Mouse (Mus musculus): ENCODE measurements around the gene Gm3045.

Gm3045 gene

DNA sequence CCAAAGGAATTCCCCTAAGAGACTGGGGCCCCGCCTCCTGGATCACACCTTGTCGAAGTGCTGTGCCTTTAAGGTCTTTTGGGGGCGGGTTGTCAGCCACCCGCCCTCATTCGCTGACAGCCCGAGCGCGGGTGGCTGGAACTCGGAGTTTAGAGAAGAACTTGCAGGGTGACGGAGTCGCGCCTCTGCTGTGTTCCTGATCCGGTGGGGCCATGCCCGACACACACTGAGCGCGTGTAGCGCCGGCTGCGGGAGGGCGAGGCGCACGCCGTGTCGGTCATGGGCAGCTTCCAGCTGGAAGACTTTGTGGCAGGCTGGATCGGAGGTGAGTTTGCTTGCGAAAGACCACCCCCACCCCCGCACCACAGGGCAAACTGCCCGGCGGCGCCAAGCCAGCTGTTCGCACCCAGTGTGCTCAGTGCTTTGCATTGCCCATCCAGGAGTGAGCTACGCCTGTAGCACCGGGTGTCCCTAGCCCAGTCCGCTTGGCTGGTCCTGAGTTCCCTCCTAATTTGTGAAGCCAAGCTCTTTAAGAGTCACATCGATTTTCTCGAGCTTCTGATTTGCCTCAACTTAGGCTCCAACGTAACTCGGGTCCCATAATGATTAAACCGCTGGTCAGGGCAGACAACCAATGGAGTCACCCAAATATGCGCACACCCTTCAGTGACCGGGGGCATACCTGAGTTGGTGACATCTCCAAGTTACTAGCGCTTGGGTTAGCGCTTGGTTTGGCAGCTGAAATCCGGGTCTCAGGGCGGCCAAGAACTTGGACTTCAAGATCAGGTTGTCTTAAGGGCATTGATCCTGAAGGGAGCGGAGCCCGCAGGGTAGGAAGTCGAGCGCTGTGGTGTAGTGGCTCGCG lies 12.0 kb downstream of the Gm3045 start, which contains the start of gene Slc25a48:
Slc25a48 (plus strand) TSS at position 145 of the 865 bp plus-strand sequence.
- DNase-seq (ENCODE audit: low spot score in 2 of 2): no peak

DNA sequence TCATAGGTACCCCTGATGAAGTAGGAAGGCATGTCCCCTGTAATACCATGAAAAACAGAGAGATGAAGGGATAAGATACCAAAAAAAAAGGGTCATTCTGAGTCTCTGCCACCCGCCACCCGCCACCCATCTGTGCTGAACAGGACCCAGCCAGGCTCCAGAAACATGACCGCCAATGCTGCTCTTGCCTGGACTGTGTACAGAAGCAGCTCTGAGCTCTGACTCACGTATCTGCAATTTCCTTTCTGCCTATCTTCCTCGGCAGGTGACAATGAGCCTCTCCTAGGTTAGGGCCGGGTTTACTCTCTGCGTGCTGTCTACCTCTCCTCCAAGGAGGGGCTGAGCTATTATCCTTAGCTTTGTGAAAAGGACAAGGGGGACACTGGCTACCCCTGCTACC lies 17.0 kb downstream of the Gm3045 start:
- DNase-seq (ENCODE audit: low spot score in 2 of 2): no peak

DNA sequence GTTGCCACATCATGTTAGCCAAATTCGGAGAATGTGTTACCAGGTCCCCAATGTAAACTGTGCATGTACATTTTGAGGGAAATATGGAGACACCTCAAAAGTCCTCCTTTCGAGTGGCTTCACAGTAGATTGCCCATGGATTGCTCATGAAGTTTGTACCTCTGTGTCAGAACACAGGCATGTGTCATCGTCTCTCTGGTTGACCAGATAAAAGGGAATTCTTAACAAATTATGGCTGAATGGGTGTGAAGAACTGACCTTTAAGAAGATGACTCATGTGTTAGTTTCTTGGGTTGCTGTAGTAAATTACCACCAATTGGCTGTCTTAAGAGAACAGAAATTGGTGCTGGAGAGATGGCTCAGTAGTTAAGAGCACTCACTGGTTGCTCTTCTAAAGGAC lies 17.7 kb downstream of the Gm3045 start:
- DNase-seq (ENCODE audit: low spot score in 2 of 2): no peak

DNA sequence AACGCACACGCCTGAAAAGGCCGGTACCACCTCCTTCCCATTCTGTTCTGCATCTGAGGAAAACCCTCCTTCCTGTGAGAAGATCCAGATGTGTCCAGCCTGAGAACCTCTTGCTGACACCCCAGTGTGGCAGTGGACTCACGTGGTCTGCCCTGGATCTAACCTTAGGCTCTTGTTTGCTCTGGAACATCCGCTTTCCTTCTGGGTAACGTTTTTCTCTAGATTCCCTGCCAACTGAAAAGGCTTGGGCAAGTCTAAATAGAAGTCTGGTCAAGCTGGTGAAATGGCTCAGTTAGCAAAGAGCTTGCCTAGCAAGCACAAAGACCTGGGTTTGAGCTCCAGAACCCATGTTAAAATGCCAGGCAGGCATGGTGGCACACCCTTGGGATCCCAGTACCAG lies 18.6 kb downstream of the Gm3045 start:
- DNase-seq (ENCODE audit: low spot score in 2 of 2): no peak

DNA sequence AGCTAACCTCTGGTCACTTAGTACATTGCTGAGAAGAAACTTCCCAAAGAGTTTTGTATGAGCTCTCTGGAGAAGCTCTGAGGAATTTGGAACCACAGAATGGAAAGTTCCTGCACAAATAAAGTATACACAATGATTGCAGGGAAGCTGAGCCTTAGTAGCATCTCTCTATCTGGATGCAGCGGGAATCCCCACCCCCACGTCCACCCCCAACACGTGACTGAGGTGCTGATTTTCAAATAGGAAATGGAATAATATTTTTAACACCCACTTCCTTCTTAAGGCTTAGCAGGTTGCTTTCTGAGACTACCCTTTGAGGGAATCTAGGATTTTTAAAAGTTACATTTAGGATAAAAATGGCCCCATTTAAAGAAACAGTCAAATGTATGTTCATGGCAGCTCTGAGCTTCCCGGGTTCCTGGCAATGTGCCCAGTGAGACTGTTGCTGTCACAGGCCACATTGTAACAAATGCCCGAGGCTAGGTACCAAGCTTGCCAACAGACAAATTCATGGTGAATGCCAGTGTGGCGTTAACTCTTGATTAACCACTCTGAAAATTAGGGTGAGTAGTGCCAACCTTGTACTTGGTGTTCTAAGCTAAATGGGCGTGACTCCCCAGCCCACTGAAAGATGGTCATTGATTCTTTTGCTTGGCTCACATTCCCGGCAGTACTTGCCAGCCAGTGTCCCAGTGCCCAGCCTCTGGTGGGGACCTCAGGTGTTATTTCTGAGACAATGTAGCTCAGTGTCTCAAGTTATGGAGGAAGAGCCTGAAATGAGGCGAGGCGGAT lies 23.0 kb downstream of the Gm3045 start:
- no peak for DNase-seq (ENCODE audit: low spot score in 2 of 2)

DNA sequence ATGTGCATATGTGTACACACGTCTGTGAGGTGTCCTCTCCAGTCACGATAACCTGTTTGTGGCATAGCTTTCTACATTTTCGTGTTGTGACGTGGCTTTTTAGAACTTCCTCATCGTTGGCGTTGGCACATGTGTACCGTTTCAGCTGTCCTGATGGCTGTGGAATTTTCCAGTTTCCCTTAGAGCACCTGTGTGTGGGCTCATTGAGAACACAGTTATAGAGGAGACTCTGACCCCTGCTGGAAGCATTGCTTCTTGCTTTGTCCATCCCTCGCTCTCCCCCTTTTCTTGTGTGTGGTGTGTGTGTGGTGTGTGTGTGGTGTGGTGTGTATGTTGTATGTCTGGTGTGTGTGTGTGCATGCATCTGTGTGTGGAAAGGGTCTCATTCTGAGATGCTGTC lies 23.6 kb downstream of the Gm3045 start:
- no peak for DNase-seq (ENCODE audit: low spot score in 2 of 2)

DNA sequence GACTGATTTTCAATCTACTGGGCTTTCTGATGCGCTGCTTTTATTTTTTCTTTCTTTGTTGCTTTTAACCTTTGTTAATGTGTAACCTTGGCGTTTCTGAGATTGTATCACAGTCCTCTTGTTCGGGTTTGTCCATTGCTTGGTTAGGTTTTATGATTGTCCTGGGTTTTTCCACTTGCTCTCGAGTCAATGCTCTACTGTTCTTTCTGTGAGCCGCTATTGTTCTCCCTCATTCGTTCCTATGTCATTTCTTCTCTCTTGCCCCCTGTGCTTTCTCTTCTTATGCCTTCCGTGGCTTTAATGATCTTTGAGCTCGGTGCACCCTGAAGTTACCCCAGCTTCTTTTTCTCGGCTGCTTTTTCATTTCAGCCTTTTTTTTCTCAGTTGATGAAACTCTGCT lies 31.6 kb downstream of the Gm3045 start:
- no peak for DNase-seq (ENCODE audit: low spot score in 2 of 2)

DNA sequence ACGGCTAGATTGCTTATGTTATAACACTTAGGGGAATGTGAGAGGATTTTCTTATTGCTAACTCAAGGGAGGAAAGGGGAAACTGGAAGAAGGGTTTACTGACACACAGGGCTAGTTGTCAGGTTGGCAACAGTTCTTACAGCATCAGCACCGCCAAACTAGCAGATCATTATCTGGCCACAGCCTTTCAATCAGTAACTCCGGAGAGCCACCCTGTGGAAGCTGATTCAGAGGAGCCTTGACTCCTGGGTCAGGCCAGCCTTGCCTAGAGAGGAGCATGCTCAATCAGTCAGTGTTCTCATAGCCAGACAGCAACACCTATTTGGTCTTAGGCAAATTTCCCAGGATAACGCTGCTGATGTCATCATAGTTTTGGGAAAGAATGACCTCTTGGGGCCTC lies 35.1 kb downstream of the Gm3045 start:
- DNase-seq (ENCODE audit: low spot score in 2 of 2): no peak

DNA sequence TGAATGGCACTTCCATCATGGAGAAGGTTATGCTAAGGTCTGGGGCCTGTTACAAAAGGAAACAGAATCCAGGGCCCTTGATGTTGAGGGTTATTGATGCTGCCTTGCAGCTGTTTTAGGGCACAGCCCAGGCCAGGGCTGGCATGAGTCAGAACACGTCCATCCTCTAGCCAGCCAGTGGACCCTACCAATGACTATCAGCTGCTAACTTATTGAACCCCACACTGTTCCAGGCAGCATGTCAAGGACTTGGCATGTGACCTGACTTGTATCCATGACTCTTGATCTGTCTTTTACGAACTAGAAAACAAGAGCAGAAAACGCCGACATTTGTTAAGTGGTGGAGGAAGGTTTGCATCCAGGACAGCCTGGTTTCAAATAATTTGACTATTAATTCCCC lies 36.4 kb downstream of the Gm3045 start:
- no peak for DNase-seq (ENCODE audit: low spot score in 2 of 2)

DNA sequence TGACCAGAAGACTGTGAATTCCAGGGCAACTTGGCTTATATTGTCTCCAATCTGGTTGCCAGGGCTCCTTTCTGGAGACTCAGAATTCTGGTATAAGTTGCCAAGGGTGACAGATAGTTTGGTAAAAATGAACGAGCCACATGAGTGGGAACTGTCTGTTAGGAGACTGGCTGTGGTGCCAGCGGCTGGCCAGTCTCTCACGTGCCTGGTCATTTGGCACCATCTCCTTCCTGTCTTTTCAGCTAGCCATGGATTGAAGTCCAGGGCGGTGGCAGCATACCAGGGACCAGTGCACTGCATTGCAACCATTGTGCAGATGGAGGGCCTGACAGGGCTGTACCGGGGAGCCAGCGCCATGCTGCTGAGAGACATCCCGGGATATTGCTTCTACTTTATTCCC lies 36.9 kb downstream of the Gm3045 start:
- DNase-seq (ENCODE audit: low spot score in 2 of 2): no peak

DNA sequence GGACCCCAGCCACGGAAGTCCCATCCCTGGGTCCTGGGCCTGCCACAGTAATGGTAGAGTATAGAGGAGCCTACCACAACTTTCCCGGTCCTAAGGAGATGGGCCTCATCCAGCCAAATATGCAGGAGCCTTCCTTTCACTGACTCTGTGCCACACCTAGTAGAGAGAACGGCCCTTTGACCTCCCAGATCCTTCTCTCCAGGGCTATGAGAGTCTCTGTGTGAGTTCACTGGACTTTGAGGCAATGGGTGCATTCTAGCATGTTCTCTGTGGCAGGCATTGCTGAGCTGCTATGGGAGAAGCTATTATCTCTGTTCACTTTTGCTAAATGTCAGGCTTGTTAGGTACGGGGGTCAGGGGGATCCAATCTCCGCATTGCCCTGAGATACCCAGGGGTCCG lies 37.4 kb downstream of the Gm3045 start:
- DNase-seq (ENCODE audit: low spot score in 2 of 2): no peak

DNA sequence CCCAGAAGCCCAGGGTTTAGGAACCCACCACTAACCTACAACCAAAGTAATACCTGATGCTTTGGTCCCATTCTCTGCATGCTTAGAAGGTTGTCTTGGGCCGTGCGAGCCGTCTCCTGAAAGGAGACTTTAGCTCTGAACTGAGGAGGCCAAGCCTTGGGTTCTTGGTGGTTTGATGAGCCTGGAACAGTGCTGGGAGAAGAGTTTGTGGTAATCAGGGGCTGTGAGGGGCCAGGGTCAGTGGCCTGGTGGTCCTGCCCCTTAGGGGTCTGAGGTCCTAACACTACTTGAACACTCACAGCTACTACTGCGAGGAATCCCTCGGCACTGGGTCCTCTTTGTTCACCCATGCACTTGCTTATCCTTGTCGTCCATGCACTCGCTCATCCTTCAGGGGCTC lies 41.4 kb downstream of the Gm3045 start:
- DNase-seq (ENCODE audit: low spot score in 2 of 2): no peak

DNA sequence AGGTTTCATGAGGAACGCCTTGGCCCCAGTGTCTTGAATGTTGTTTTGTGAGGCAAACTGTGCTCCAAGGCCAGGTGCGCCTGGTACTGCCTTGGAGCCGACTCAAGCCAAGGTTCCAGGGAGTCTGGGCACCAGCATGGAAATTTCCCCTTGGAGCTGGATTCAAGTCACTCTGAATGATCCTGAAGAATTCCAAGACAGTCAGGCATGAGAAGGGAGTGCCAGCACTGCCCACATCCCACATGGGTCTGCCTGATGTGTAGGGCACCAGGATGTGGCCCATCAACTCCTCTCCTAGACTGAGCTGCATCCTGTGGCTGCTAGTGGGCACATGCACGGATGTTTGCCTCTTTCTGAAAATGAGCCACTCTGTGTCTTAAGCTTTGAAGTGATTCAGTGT lies 42.1 kb downstream of the Gm3045 start:
- no peak for DNase-seq (ENCODE audit: low spot score in 2 of 2)

DNA sequence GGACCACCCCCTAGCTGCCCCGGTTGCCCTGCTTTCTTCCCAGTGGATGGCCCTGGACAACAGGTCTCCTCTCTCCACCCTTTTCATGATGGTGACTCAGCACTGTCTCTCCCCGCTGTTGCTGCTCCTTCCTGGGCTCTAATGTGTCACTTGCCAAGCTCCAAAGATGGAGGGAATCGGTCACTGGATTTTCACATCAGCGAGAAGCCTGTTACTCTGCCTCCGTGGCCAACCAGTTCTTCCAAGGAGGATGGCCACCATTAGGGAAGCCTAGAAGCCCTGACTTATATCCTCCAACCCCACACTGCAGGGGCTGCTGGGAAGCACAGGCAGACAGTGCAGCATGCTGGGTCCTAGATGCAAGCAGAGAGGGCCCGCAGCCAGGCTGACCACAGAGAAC lies 44.8 kb downstream of the Gm3045 start:
- DNase-seq (ENCODE audit: low spot score in 2 of 2): no peak

DNA sequence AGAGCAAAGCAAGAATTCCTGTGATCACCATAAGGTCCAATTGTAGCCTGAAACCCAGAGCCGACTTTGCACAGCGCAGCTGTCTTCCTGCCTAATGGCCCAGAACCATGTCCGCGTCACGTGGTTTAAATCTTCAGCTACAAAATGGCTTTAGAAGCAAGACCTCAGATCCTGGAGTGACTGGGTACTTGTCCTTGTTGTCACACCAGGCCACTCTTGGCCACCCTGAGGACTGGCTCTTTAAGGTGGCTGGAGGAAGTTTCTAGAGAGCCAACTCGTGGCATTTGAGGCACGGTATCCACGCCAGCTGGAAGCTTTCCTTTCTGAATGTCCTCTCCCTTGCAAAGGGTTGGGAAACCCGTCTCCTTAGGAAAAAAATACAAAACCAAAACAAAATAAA lies 45.6 kb downstream of the Gm3045 start:
- DNase-seq (ENCODE audit: low spot score in 2 of 2): no peak

DNA sequence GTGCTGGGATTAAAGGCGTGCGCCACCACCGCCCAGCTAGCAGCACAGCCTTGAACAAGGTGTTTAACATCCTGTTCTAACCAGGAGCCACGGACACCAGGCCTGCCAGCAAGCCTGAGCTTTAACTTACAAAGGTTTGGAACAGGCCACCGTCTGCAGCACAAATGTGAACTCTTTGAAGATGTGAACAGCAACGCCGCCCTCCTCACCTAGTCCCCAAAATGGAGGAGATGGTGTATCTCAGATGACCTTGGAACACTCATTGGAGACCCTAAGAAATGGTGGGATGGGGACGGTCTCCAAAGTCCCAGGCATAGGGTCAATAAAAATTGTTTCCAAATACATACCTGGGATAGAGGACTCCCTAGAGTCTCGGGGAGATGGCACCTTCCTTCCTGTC lies 46.3 kb downstream of the Gm3045 start:
- no peak for DNase-seq (ENCODE audit: low spot score in 2 of 2)

DNA sequence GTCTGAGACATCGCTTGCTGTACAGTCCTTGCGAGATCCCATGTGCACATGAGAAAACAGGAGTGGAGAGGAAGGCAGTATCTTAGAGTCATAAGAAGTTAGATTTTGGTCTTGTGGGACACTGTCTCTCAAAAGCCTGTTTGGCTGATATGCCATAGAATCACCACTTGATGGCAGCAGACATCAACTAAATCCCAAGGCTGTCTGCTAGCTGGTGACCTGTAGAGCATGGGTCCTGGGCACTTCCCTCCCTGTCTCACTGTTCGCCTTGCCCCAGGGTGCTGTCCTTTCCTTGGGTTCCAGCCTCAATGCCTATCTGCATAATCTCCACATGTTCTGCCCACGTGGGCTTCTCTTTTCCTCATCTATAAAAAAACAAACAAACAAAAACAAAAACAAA lies 49.0 kb downstream of the Gm3045 start:
- no peak for DNase-seq (ENCODE audit: low spot score in 2 of 2)

DNA sequence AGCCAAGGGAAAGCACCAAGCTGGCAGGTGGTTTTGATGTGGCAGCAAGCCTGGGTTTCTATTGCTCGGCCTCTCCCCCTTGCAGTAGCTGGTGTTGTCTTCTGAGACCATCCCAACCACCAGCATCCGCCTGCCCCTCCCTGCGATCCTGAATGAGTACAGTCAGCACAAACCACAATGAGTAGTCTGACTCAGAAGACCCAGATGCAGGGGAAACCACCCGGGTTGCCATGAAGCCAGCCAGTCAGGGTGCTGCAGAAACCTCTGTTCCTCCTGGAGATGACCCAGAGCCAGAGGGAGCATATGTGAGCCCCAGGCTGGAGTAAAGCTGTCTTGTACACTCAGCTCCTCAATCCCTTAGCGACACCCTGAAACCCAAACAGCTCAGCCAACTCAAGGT lies 50.4 kb downstream of the Gm3045 start:
- no peak for DNase-seq (ENCODE audit: low spot score in 2 of 2)

DNA sequence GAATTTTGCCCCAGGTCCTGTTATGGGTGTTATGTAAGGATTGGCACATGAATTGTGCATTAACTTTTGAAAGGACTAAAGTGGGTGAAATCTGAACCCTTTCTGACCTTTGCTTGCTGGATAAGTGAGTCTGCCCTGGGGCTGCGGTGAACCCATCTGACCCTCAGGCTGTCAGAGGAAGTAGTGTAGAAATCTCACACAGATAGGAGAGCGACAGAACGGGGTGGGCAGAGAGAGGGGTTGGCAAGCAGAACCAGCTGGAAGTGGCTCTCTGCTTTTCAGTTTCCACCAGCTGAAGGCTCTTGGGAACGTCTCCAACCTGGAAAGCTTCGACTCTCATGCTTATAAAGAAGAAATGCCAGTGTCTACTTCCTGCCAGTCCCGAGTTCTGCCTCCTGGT lies 50.9 kb downstream of the Gm3045 start:
- DNase-seq (ENCODE audit: low spot score in 2 of 2): no peak

DNA sequence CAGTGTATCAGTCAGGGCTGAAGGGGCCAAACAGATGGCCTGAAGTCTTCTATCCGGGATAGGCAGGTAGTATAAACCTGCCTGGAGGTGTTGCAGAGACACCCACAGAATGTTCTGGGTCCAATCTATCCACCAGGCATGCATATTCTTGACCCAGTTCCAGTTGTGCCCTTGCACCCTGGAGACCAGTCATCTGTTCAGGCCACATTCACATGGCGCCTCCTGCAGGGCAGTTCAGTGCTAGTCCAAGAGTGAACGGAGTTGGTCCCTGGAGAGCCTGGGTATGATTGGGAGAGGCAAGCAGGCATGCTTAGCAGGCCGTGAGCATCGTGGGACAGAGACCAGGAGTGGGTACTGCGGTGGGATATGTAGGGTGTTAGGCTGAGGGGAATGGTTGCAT lies 51.6 kb downstream of the Gm3045 start:
- DNase-seq (ENCODE audit: low spot score in 2 of 2): no peak

DNA sequence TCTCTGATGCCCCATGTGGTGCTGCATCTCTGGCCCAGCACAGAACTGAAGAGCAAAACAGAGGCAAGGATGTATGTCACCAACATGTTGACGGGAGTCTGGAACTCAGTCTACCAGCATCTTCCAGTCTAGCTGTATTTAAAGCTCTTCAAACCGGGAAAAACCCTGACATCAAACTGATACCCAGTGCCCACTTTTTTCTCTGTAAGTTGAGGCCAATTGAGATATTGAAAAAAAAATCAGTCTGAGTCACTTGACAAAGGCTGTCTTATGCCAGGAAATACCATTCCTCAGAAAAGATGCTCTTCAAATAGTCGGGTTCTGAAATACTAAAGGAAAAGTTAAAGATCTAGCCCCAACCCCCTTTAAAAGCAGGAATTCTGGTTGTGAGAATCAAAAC lies 55.8 kb downstream of the Gm3045 start, which contains the start of gene Il9:
Il9 (minus strand) TSS at position 101 of the 400 bp plus-strand sequence.
- DNase-seq (ENCODE audit: low spot score in 2 of 2): no peak

Data from urinary bladder, postnatal 4 days (tissue).